Mouse (Mus musculus): ENCODE results near the gene Rell1.

DNA sequence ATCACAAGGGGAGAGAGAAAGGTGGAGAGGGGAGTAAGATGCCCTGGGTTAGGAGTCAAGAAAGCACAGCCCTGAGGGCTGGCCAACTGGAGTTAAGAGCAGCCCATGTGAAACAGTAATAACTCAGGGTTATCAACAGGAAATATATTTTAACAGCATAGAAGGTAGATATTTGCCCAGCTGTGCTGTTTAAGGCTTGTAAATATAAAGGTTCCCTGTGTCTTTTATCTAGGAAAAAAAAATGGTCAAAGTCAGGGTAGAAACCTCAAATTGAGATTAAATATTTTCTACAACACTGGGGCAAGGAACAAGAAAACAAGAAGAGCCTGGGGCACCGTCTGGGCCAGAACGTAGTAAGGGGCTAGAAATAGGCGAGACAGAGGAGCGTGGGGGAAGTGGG is 61.2 kb downstream of the Rell1 start:
- TF ChIP-seq EP300 (IDR thresholded peaks at IDR 0.05; ENCODE audit: low read depth) (no peak), CTCF (IDR thresholded peaks at IDR 0.05; ENCODE audit: low read depth) (no peak)
